Mouse (Mus musculus): Measurements from ENCODE around the gene Myf5.

Myf5 gene

GRCm38 (mm10) chr10:107485870-107486269 lies at the start of gene Myf5:
Gene Myf5 (minus strand): TSS chr10:107486134.
- DNase-seq (ENCODE audit: low spot score in 2 of 2), result no peak

- DNase-seq (ENCODE audit: low spot score in 2 of 2), result no peak
Observed at GRCm38 (mm10) chr10:107528758-107529157, 42.8 kb upstream of the Myf5 start.

GRCm38 (mm10) chr10:107519216-107519615 lies 33.3 kb upstream of the Myf5 start:
- DNase-seq (ENCODE audit: low spot score in 2 of 2), result no peak

GRCm38 (mm10) chr10:107516641-107517040 lies 30.7 kb upstream of the Myf5 start:
- DNase-seq (ENCODE audit: low spot score in 2 of 2), result no peak

- no peak for DNase-seq (ENCODE audit: low spot score in 2 of 2)
Observed at GRCm38 (mm10) chr10:107514735-107515134, 28.8 kb upstream of the Myf5 start.

- DNase-seq (ENCODE audit: low spot score in 2 of 2), result no peak
Observed at GRCm38 (mm10) chr10:107506397-107506796, 20.5 kb upstream of the Myf5 start.

- DNase-seq (ENCODE audit: low spot score in 2 of 2), result no peak
Observed at GRCm38 (mm10) chr10:107503430-107503829, 17.5 kb upstream of the Myf5 start.

GRCm38 (mm10) chr10:107502193-107502592 lies 16.3 kb upstream of the Myf5 start:
- no peak for DNase-seq (ENCODE audit: low spot score in 2 of 2)

- DNase-seq (ENCODE audit: low spot score in 2 of 2), result peak; percentile 28 to 43
Observed at GRCm38 (mm10) chr10:107499656-107500055, 13.7 kb upstream of the Myf5 start.

- no peak for DNase-seq (ENCODE audit: low spot score in 2 of 2)
Observed at GRCm38 (mm10) chr10:107496402-107496801, 10.5 kb upstream of the Myf5 start.

- no peak for DNase-seq (ENCODE audit: low spot score in 2 of 2)
Observed at GRCm38 (mm10) chr10:107494568-107494967, 8.6 kb upstream of the Myf5 start, which contains the start of gene Myf6. Gene Myf6 (minus strand): TSS chr10:107494737.

- no peak for DNase-seq (ENCODE audit: low spot score in 2 of 2)
Observed at GRCm38 (mm10) chr10:107493580-107494474, 7.9 kb upstream of the Myf5 start.

- no peak for DNase-seq (ENCODE audit: low spot score in 2 of 2)
Observed at GRCm38 (mm10) chr10:107492867-107493579, 7.1 kb upstream of the Myf5 start.

- DNase-seq (ENCODE audit: low spot score in 2 of 2), result no peak
Observed at GRCm38 (mm10) chr10:107488654-107489315, 2.9 kb upstream of the Myf5 start.

- DNase-seq (ENCODE audit: low spot score in 2 of 2), result no peak
Observed at GRCm38 (mm10) chr10:107486770-107487169, 836 bp upstream of the Myf5 start.

GRCm38 (mm10) chr10:107484050-107484449 lies 1.9 kb downstream of the Myf5 start:
- no peak for DNase-seq (ENCODE audit: low spot score in 2 of 2)

GRCm38 (mm10) chr10:107473497-107473896 lies 12.4 kb downstream of the Myf5 start:
- DNase-seq (ENCODE audit: low spot score in 2 of 2), result no peak

- DNase-seq (ENCODE audit: low spot score in 2 of 2), result no peak
Observed at GRCm38 (mm10) chr10:107471712-107472111, 14.2 kb downstream of the Myf5 start.

GRCm38 (mm10) chr10:107467819-107468218 lies 18.1 kb downstream of the Myf5 start:
- DNase-seq (ENCODE audit: low spot score in 2 of 2), result no peak

GRCm38 (mm10) chr10:107449496-107450330 lies 36.2 kb downstream of the Myf5 start:
- no peak for DNase-seq (ENCODE audit: low spot score in 2 of 2)

- no peak for DNase-seq (ENCODE audit: low spot score in 2 of 2)
Observed at GRCm38 (mm10) chr10:107442781-107443180, 43.2 kb downstream of the Myf5 start.

All from right cerebral cortex, postnatal 36 days (tissue).